Mouse (Mus musculus): ENCODE results near the gene Stfa3.
"Not testable (repeated sequence)": the region's sequence is repeated elsewhere in the genome, so short reads cannot be mapped to it uniquely, and the experiment has no call there.

The Stfa3 gene

GRCm38 (mm10) chr16:36455342-36455802, at the start of gene Stfa3:
Stfa3 (minus strand) TSS chr16:36455392.
- no peak for DNase-seq (ENCODE audit: extremely low read depth, low read depth, low spot score)

GRCm38 (mm10) chr16:36502286-36502685, 47.1 kb upstream of the Stfa3 start:
- no peak for DNase-seq (ENCODE audit: extremely low read depth, low read depth, low spot score)

GRCm38 (mm10) chr16:36492420-36492819, 37.2 kb upstream of the Stfa3 start:
- no peak for DNase-seq (ENCODE audit: extremely low read depth, low read depth, low spot score)

GRCm38 (mm10) chr16:36476866-36477265, 21.7 kb upstream of the Stfa3 start:
- no peak for DNase-seq (ENCODE audit: extremely low read depth, low read depth, low spot score)

- no peak for DNase-seq (ENCODE audit: extremely low read depth, low read depth, low spot score)
Observed at GRCm38 (mm10) chr16:36475530-36475929, 20.3 kb upstream of the Stfa3 start.

- no peak for DNase-seq (ENCODE audit: extremely low read depth, low read depth, low spot score)
Observed at GRCm38 (mm10) chr16:36474849-36475248, 19.7 kb upstream of the Stfa3 start.

- no peak for DNase-seq (ENCODE audit: extremely low read depth, low read depth, low spot score)
Observed at GRCm38 (mm10) chr16:36473217-36474216, 18.3 kb upstream of the Stfa3 start.

GRCm38 (mm10) chr16:36471066-36471633, 16.0 kb upstream of the Stfa3 start:
- no peak for DNase-seq (ENCODE audit: extremely low read depth, low read depth, low spot score)

GRCm38 (mm10) chr16:36469955-36470478, 14.8 kb upstream of the Stfa3 start:
- no peak for DNase-seq (ENCODE audit: extremely low read depth, low read depth, low spot score)

GRCm38 (mm10) chr16:36469367-36469766, 14.2 kb upstream of the Stfa3 start:
- no peak for DNase-seq (ENCODE audit: extremely low read depth, low read depth, low spot score)

GRCm38 (mm10) chr16:36468862-36469261, 13.7 kb upstream of the Stfa3 start:
- DNase-seq (ENCODE audit: extremely low read depth, low read depth, low spot score): no peak

GRCm38 (mm10) chr16:36467936-36468335, 12.7 kb upstream of the Stfa3 start:
- no peak for DNase-seq (ENCODE audit: extremely low read depth, low read depth, low spot score)

GRCm38 (mm10) chr16:36465436-36465835, 10.2 kb upstream of the Stfa3 start:
- no peak for DNase-seq (ENCODE audit: extremely low read depth, low read depth, low spot score)

GRCm38 (mm10) chr16:36464076-36464475, 8.9 kb upstream of the Stfa3 start:
- peak; percentile 63 for DNase-seq (ENCODE audit: extremely low read depth, low read depth, low spot score)

GRCm38 (mm10) chr16:36460426-36460825, 5.2 kb upstream of the Stfa3 start:
- no peak for DNase-seq (ENCODE audit: extremely low read depth, low read depth, low spot score)

GRCm38 (mm10) chr16:36420979-36421378, 34.2 kb downstream of the Stfa3 start:
- DNase-seq (ENCODE audit: extremely low read depth, low read depth, low spot score): not testable (repeated sequence)

GRCm38 (mm10) chr16:36408357-36408756, 46.8 kb downstream of the Stfa3 start, which contains the start of gene Stfa2:
Stfa2 (minus strand) TSS chr16:36408457.
- DNase-seq (ENCODE audit: extremely low read depth, low read depth, low spot score): no peak

All from fat pad, adult 2 months (tissue).